Mouse (Mus musculus): Measurements from ENCODE around the gene Stmn1. TPM values are rescaled to one million over a fixed set of nuclear protein-coding genes. Genes with fewer than 3 reads are reported as not detected.
"Not testable (repeated sequence)": the region's sequence is repeated elsewhere in the genome, so short reads cannot be mapped to it uniquely, and the experiment has no call there.

Gene Stmn1
- total RNA-seq, 2 experiments from 2014 or later: 362 to 369 TPM

DNA sequence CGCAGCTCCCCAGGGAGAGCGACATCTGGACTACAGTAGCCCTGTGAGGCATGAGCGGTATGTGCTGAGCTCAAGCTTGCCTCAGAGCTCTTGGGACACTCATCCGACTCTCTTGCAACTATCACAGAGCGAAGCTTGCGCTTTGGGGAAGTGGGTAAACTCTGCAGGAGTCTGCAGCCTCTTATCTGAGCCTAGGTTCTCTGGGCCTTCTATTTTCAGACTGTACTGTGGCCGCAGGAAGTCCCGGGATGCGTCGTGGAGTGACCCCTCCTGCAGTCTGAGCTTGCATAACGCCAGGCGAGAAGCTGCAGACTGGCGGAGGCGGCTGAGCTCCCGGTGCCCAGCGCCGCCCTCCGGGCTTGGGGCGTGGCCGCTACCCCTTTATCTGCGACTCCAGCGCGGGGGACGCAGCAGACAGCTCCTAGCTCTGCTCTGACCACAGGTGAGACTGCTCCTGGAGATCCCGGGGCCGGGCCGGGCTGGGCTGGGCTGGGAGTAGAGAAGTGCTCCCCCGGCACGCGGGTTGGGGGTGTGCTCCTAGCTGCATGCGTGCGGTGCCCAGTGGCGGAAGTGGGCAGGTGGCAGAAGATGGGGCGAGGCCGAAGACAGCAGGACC is 28.6 kb downstream of the Stmn1 start, which contains the start of gene Paqr7:
Paqr7 (plus strand) TSS at position 103 of the 616 bp plus-strand sequence.
- peak within 1 kb of the TSS; percentile 80 for H3K4me3 ChIP-seq
- TF ChIP-seq CTCF (conservative IDR thresholded peaks at IDR 0.05): peak; percentile 34
- peak; percentile 71 to 80 for DNase-seq (ENCODE audit: low spot score in 2 of 2)
- peak within 1 kb of the TSS; percentile 98 for H3K27ac ChIP-seq

DNA sequence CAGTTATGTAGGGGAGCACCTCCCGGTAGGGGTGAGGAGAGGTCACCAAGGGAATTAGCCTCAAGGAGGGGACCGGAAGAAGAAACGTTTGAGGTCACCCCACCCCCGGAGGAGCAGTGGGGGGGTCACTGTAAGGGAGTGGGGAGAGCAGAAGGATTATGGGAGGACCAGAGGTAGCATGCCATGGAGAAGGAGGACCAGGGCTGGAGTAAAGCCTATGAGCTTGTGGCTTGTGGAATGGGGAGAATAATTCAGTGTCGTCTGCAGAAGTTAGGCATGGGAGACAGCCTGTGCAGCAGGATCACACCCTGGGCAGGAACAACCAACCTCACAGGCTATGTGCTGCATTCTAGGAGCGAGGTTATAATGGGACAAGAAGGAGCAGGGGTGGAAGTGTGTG is 29.1 kb downstream of the Stmn1 start:
- no peak for DNase-seq (ENCODE audit: low spot score in 2 of 2)
- Histone ChIP-seq H3K27ac (peak overlapping the region; percentile 98), H3K4me3 (peak overlapping the region; percentile 80)
- no peak for TF ChIP-seq CTCF (conservative IDR thresholded peaks at IDR 0.05)

DNA sequence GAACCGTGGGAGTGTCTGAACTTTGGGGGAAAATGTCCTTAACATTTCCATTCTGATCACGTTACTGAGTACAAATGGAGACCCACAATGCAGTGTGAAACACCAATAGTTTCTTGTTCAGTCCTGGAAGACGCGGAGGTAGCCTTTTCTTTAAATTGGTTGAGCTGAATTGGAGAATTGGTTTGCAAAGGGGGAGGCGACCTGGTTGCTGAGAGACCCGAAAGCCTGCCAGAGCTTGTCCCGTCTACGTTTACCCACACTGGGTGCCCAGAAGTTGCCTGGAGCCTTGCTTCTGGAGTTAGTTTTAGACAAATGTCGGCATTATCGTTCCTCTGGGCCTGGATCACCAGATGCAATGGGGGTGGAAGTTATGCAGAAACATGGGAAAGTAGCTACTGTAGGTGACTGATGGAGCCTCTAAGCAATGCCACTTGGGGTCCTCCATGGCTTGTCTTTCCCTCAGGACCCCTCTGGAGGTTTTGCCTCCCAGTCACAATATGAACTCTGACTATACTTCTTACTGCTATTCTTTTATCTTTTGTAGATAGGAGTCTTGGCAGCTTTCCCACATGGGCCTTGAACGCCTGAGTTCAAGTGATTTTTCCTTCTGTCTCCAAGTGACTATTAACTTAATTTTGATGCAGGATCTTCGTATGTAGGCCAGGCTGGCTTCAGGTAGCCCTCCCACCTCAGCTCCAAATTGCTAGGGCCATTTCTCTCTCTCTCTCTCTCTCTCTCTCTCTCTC is 30.0 kb downstream of the Stmn1 start:
- no peak for TF ChIP-seq CTCF (conservative IDR thresholded peaks at IDR 0.05)
- H3K27ac ChIP-seq: peak overlapping the region; percentile 98
- peak in 1 of 2 experiments; percentile 74 for DNase-seq (ENCODE audit: low spot score in 2 of 2)
- H3K4me3 ChIP-seq: peak overlapping the region; percentile 80

DNA sequence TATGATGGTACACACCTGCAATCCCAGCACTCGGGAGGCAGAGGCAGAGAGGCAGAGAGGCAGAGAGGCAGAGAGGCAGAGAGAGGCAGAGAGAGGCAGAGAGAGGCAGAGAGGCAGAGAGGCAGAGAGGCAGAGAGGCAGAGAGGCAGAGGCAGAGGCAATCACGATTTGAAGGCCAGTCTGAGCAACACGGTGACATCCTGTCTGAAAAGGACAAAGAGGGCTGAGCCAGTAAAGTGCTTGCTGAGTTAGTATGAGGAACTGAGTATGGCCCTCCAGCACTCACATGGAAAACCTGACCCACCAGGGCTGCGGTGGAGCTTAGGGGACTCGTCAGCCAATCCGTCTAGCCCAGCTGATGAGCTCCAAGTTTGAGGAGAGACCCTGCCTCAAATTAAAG is 30.9 kb downstream of the Stmn1 start:
- H3K4me3 ChIP-seq; DNase-seq (ENCODE audit: low spot score in 2 of 2): not testable (repeated sequence)
- peak overlapping the region; percentile 43; the same call in 1 of the 2 replicates for H3K27ac ChIP-seq

DNA sequence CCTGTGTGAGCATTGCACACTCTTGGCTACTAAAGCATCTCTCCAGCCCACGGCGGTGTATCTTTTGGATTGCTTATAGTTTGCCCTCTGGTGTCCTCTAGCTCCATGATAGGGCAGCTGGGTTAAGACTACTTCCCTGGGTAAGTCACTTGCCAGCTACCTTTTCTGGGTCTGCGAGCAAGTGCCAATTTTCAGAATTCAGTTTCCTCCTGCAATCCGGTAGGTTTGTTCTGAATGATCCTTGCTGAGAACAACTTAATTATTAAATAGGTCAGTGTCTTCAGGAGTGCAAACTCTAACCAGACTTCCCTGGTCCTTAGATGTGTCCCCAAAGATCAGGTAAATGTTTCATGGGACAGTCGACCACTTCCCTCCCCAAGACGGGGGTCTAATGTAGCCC is 33.0 kb downstream of the Stmn1 start:
- TF ChIP-seq CTCF (conservative IDR thresholded peaks at IDR 0.05): no peak
- Histone ChIP-seq H3K27ac (no peak overlapping the region), H3K4me3 (no peak overlapping the region)
- DNase-seq (ENCODE audit: low spot score in 2 of 2): no peak

DNA sequence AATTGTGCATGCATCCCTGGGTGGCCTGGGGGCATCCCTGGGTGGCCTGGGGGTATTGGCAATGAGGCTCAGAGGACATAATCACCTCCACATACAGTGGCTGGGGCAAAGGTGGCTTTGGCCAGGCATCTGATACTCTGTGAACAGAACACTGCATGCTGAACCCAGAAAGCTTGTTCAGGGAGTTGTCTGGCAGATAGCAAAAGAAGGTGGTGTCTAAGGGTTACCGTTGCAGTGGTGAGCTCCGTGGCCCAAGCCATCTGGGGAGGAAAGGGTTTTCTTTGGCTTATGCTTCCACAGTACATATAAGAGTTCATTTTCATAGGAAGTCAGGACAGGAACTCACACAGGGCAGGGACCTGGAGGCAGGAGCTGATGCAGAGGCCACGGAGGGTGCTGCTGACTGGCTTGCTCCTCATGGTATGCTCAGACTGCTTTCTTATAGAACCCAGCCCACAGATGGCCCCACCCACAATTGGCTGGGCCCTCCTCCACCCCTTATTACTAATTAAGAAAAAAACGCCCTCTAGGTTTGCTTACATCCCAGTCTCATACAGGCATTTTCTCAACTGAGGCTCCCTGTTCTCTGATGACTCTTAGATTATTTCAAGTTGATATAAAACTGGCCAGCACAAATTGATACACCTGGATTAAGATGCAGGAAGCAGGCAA is 35.7 kb downstream of the Stmn1 start:
- TF ChIP-seq CTCF (conservative IDR thresholded peaks at IDR 0.05): no peak
- no peak overlapping the region for H3K4me3 ChIP-seq
- DNase-seq (ENCODE audit: low spot score in 2 of 2): no peak
- H3K27ac ChIP-seq: no peak overlapping the region

DNA sequence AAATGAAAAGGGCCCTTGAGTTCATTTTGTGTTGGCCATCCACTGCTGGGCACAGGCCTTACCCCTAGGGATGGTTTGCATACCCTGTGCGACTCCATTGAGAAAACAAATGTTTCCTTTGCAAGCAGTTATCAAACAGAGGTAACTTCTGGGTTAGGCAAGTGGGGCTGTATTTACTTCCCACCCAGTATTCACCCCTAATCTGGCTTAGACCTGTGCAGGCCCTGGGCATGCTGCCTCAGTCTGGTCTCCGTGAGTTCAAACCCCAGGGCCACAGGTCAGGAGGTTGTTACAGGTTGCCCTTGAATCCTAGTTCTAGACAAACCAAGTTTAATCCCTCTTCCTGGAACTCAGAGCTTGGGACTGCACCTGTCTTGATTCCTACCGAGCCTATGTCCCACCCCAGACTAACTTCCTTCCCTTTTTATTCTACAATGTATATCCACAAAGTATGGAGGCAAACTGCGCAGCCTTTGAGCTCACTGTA is 37.2 kb downstream of the Stmn1 start:
- DNase-seq (ENCODE audit: low spot score in 2 of 2): no peak
- Histone ChIP-seq H3K27ac (no peak overlapping the region), H3K4me3 (no peak overlapping the region)
- TF ChIP-seq CTCF (conservative IDR thresholded peaks at IDR 0.05): no peak

DNA sequence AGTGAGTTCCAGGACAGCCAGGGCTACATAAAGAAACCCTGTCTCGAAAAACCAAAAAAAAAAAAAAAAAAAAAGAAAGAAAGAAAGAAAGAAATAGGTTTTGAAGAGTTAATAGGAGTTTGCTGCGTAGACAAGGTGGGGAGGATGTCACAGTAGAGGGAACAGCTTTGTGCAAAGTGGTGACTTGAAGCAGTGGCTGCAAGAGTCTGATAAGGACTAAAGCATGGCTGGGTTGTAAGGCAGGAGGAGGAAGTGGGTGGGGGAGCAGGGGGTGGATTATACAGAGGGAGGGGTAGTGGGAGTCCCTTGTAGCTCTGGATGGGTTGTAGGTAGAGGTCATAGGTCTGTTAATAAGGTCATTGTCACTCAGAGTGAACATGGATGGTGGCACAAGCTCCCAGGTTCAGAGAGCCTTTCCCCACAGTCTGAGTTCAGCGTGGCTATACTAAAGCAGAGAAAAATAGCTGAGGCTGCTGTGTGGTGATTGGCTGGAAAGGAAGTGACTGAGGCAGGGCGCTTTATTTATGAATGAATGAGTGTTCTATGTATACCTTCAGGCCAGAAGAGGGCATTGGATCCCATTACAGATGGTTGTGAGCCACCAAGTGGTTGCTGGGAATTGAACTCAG is 38.0 kb downstream of the Stmn1 start:
- no peak for DNase-seq (ENCODE audit: low spot score in 2 of 2)
- TF ChIP-seq CTCF (conservative IDR thresholded peaks at IDR 0.05): no peak
- no peak overlapping the region for H3K27ac ChIP-seq
- H3K4me3 ChIP-seq: no peak overlapping the region

DNA sequence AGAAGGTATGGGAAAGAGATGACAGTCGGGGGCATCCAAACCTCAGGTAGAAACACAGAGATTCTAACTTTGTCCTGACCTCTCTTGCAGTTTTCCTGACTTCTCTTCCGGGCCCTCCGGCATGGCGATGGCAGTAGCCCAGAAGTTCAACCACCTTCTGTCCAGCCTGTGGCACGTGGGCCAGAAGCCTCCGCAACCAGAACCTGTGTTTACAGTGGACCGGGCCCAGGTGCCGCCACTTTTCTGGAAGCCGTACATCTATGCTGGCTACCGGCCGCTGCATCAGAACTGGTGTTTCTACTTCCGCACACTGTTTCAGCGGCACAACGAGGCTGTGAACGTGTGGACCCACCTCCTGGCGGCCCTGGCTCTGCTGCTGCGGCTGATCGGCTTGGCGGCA is 38.6 kb downstream of the Stmn1 start:
- no peak for DNase-seq (ENCODE audit: low spot score in 2 of 2)
- no peak for TF ChIP-seq CTCF (conservative IDR thresholded peaks at IDR 0.05)
- peak overlapping the region; percentile 40; the same call in 1 of the 2 replicates for H3K27ac ChIP-seq
- H3K4me3 ChIP-seq: no peak overlapping the region

DNA sequence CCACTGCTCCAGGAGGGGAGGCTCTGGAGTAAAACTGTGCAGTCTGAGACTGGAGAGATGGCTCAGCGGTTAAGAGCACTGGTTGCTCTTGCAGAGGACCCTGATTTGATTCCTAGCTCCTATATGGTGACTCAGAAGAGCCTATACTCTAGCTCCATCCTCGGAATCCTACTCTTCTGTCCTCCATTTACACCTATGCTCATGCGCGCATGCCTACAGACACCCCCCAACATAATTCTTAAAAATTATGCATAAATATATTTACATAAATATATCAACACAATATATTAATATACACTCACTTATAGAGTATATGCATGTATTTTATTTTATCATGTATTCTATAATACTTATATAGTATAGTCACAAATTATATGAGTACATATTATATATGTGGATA is 42.3 kb downstream of the Stmn1 start:
- no peak for DNase-seq (ENCODE audit: low spot score in 2 of 2)
- no peak for TF ChIP-seq CTCF (conservative IDR thresholded peaks at IDR 0.05)
- Histone ChIP-seq H3K27ac (peak overlapping the region; percentile 56; the same call in 1 of the 2 replicates), H3K4me3 (peak overlapping the region; percentile 40)

DNA sequence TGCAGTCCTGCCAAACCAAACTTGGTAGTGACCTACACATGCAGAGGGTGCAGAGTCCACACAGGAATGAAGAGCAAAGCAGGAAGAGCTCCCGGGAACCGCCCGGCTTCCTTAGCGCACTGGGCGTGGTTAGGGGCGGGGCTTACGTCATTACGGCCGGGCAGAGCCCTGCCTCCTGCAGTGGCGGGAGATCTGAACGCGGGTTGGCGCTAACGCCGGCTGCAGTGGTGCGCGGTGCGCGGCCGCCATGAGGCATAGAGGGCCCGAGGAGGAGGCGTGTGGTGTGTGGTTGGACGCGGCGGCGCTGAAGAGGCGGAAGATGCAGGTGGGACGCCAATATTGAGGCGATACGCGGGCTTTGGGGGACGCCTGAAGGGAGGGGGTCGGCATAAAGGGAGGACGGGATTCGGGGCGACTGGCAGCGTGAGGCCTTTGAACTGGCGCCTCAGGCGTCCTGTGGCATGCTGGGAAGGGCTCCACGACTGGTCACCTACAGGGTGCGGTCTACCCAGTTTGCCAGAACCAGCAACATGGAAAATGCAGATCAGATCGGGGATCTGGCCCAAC is 42.8 kb downstream of the Stmn1 start, which contains the start of gene Aunip:
Aunip (plus strand) TSS at position 155 of the 567 bp plus-strand sequence.
- H3K27ac ChIP-seq: peak within 1 kb of the TSS; percentile 56; the same call in 1 of the 2 replicates
- DNase-seq (ENCODE audit: low spot score in 2 of 2): peak; percentile 82 to 83
- TF ChIP-seq CTCF (conservative IDR thresholded peaks at IDR 0.05): no peak
- H3K4me3 ChIP-seq: peak within 1 kb of the TSS; percentile 40

DNA sequence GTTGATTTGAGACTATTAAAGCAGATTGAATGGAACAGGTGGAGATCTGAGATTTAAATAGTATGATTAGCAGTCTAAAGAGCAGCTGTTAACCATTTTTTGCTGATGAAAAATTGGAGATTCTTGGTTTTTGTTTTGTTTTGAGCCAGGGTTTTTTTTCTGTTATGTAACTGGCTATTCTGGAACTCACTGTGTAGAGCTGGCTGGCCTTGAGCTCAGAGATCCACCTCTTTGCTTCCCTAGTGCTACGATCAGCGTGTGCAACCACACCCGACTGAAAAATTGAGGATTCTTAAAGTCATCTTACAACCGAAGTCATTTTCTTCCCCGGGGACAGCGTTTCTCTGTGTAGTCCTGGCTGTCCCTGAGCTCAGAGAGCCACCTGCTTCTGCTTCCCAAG is 43.6 kb downstream of the Stmn1 start:
- no peak for DNase-seq (ENCODE audit: low spot score in 2 of 2)
- TF ChIP-seq CTCF (conservative IDR thresholded peaks at IDR 0.05): no peak
- no peak overlapping the region for H3K4me3 ChIP-seq

More for the DNA sequence above, 43.6 kb downstream of the Stmn1 start:
- no peak overlapping the region; the same call in 1 of the 2 replicates for H3K27ac ChIP-seq

Measured in layer of hippocampus, adult 2 months (tissue).